Mouse (Mus musculus) forebrain, embryonic 15.5 days (tissue): ENCODE results near the gene Olfr1195. TPM values are rescaled to one million over a fixed set of nuclear protein-coding genes. Genes with fewer than 3 reads are reported as not detected.
"Not testable (repeated sequence)": the region's sequence is repeated elsewhere in the genome, so short reads cannot be mapped to it uniquely, and the experiment has no call there.

ENCODE experiments used
- ATAC-seq: fragments of 200-750 bp; cut with Nextera tagmentation; replicated peaks from 2 replicates; pipeline ENCODE4 v1.8.0; 2017; ENCODE audit warnings: mild to moderate bottlenecking, moderate TSS enrichment, moderate library complexity
- H3K27ac ChIP-seq: fragments of 300-500 bp; sonication (generic); replicated peaks from 2 replicates; pipeline ENCODE4 v1.5.1; 2015; ENCODE audit warnings: mild to moderate bottlenecking, inconsistent platforms
- H3K27me3 ChIP-seq: fragments of 300-500 bp; sonication (generic); 2 replicates; pipeline ENCODE4 v1.6.1; 2015; ENCODE audit warnings: inconsistent platforms
- H3K36me3 ChIP-seq: fragments of 300-500 bp; sonication (generic); 2 replicates; pipeline ENCODE4 v1.6.1; 2015; ENCODE audit warnings: mild to moderate bottlenecking, inconsistent platforms
- H3K4me1 ChIP-seq: fragments of 300-500 bp; sonication (generic); 2 replicates; pipeline ENCODE4 v1.6.1; 2015; ENCODE audit warnings: inconsistent platforms
- H3K4me2 ChIP-seq: fragments of 300-500 bp; sonication (generic); replicated peaks from 2 replicates; pipeline ENCODE4 v1.6.1; 2015; ENCODE audit warnings: mild to moderate bottlenecking, inconsistent platforms
- H3K4me3 ChIP-seq: fragments of 300-500 bp; sonication (generic); 2 replicates; pipeline ENCODE4 v1.5.1; 2015; ENCODE audit warnings: mild to moderate bottlenecking, inconsistent platforms
- H3K9ac ChIP-seq: fragments of 300-500 bp; sonication (generic); replicated peaks from 2 replicates; pipeline ENCODE4 v1.6.1; 2015; ENCODE audit warnings: mild to moderate bottlenecking, inconsistent platforms
- H3K9me3 ChIP-seq: fragments of 300-500 bp; sonication (generic); 2 replicates; pipeline ENCODE4 v1.6.1; 2016; ENCODE audit warnings: inconsistent platforms
- WGBS: fragments of 180-500 bp; shearing (Covaris S2); methylation state at CpG from one replicate; pipeline ENCODE4 v1.1.7; 2015; ENCODE audit warnings: mixed read lengths; 5-methylcytosine and 5-hydroxymethylcytosine counted together
- polyA plus RNA-seq: library from polyadenylated mRNA; unstranded; fragments of >200 nt; fragmentation: Nextera tagmentation; extraction: Ambion mirVana; gene quantifications from 2 replicates; pipeline ENCODE4 v1.2.1, GENCODE M21; 2015

The Olfr1195 gene
- polyA plus RNA-seq = not detected in 2 replicates

GRCm38 (mm10) chr2:88689087-88689486 is at the start of gene Olfr1195:
Gene Olfr1195 (minus strand): TSS chr2:88689187.
- no peak for ATAC-seq
- no peak within 1 kb of the TSS for H3K4me3 ChIP-seq
- no peak within 1 kb of the TSS for H3K4me2 ChIP-seq

DNA sequence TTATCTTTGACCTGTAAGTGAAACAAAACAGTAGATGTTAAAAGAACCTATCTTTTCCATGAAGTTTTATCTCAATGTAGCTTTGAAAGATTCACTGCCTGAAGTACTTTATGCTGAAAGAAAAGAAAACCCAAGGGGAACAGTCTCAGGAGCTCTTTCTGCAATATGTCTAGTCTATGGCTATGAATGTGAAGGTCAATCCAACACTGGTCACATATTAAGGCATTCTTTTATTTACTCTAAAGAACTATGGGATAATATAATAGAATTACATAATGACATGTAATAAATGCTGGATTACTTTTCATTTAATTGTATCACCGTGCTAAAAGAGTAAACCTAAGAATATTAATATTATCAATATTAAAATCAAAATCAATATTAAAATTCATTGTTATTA is 43.3 kb upstream of the Olfr1195 start, which contains the start of gene Olfr1197:
TSS of gene Olfr1197 (minus strand) at position 101 of the 400 bp plus-strand sequence.
- H3K4me2 ChIP-seq = no peak within 1 kb of the TSS
- no peak within 1 kb of the TSS for H3K4me3 ChIP-seq
- H3K27me3 ChIP-seq = no peaks in the 10 kb centered on the region
- WGBS = 78% methylated on average over 1 of the region's 1 CpGs
- H3K36me3 ChIP-seq = no peaks in the 10 kb centered on the region
- H3K4me1 ChIP-seq = no peaks in the 10 kb centered on the region
- H3K9me3 ChIP-seq = no peaks in the 10 kb centered on the region
- H3K9ac ChIP-seq = no peak within 1 kb of the TSS
- H3K27ac ChIP-seq = no peak within 1 kb of the TSS
- ATAC-seq = no peak

More at GRCm38 (mm10) chr2:88689087-88689486, at the start of gene Olfr1195:
- Histone ChIP-seq H3K36me3 (no peaks in the 10 kb centered on the region), H3K9ac (no peak within 1 kb of the TSS), H3K4me1 (no peaks in the 10 kb centered on the region), H3K27me3 (no peaks in the 10 kb centered on the region), H3K27ac (no peak within 1 kb of the TSS), H3K9me3 (no peaks in the 10 kb centered on the region)

DNA sequence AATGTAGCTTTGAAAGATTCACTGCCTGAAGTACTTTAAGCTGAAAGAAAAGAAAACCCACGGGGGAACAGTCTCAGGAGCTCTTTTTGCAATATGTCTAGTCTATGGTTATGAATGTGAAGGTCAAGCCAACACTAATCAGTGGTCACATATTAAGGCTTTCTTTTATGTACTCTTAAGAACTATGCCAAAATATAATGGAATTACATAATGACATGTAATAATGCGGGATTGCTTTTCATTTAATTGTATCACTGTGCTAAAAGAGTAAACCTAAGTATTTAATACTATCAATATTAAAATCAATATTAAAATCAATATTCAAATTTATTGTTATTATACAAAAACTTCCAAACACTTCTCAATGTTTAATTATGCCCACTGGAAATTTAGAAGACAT is 15.5 kb upstream of the Olfr1195 start, which contains the start of gene Olfr1196:
TSS of gene Olfr1196 (minus strand) at position 101 of the 400 bp plus-strand sequence.
- H3K4me2 ChIP-seq = no peak within 1 kb of the TSS
- no peak for ATAC-seq
- H3K36me3 ChIP-seq = no peaks in the 10 kb centered on the region
- 86% methylated on average over 2 of the region's 2 CpGs for WGBS
- H3K4me1 ChIP-seq = no peaks in the 10 kb centered on the region
- no peaks in the 10 kb centered on the region for H3K9me3 ChIP-seq
- H3K27ac ChIP-seq = no peak within 1 kb of the TSS
- no peak within 1 kb of the TSS for H3K4me3 ChIP-seq
- H3K9ac ChIP-seq = no peak within 1 kb of the TSS
- no peaks in the 10 kb centered on the region for H3K27me3 ChIP-seq

GRCm38 (mm10) chr2:88675328-88675727 is 13.7 kb downstream of the Olfr1195 start, which contains the start of gene Olfr1193:
Gene Olfr1193 (plus strand): TSS chr2:88675628.
- H3K9me3 ChIP-seq, H3K4me3 ChIP-seq, ATAC-seq, H3K36me3 ChIP-seq, H3K27me3 ChIP-seq, H3K9ac ChIP-seq, H3K4me2 ChIP-seq, H3K4me1 ChIP-seq, H3K27ac ChIP-seq: not testable (repeated sequence)

- Histone ChIP-seq H3K27me3 (no peaks in the 10 kb centered on the region), H3K9me3 (no peaks in the 10 kb centered on the region), H3K4me1 (no peaks in the 10 kb centered on the region), H3K9ac (no peak within 1 kb of the TSS), H3K4me3 (no peak within 1 kb of the TSS), H3K36me3 (no peaks in the 10 kb centered on the region), H3K27ac (no peak within 1 kb of the TSS), H3K4me2 (no peak within 1 kb of the TSS)
- WGBS = 43% methylated on average over 1 of the region's 1 CpGs
- no peak for ATAC-seq
These were observed 40.8 kb downstream of the Olfr1195 start, which contains the start of gene Olfr1192-ps1 for GRCm38 (mm10) chr2:88648209-88648608. Gene Olfr1192-ps1 (plus strand): TSS chr2:88648509.

DNA sequence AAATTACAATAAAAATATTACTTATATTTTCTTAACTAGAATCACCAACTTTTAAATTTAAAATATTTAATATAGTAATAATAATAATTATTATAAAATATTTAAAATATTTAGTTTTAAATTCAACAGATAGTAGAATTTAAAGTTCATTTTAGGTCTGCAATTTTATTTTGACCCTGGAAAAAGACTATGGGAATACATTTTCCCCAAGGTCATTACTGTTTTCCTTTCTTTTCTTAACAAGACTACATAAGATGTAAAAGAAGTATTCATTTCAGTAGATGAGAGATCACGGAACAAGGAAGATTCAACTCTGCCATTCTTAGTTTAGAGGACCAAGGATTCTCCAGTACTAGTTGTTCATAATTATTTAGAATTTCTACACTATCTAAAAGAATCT is 48.7 kb downstream of the Olfr1195 start, which contains the start of gene Olfr1191-ps1:
TSS of gene Olfr1191-ps1 (plus strand) at position 301 of the 400 bp plus-strand sequence.
- not testable (repeated sequence) for H3K9me3 ChIP-seq, H3K4me1 ChIP-seq, H3K4me2 ChIP-seq, H3K36me3 ChIP-seq, H3K4me3 ChIP-seq, ATAC-seq, H3K27ac ChIP-seq, H3K9ac ChIP-seq, H3K27me3 ChIP-seq
- 89% methylated on average over 1 of the region's 1 CpGs for WGBS

Other genes with a start within 250 kb of the Olfr1195 start
- not detected in 2 replicates for gene Gm13757, start 240.1 kb downstream of the Olfr1195 start, polyA plus RNA-seq
- gene Olfr1183, start 234.3 kb downstream of the Olfr1195 start, polyA plus RNA-seq = not detected in 2 replicates
- gene Olfr1184, start 205.6 kb downstream of the Olfr1195 start, polyA plus RNA-seq = not detected in 2 replicates
- gene Olfr1185-ps1, start 195.9 kb downstream of the Olfr1195 start, polyA plus RNA-seq = not detected in 2 replicates
- gene Olfr1186, start 170.6 kb downstream of the Olfr1195 start, polyA plus RNA-seq = not detected in 2 replicates
- gene Olfr1188, start 132.3 kb downstream of the Olfr1195 start, polyA plus RNA-seq = not detected in 2 replicates
- gene Olfr1189, start 102.7 kb downstream of the Olfr1195 start, polyA plus RNA-seq = not detected in 2 replicates
- gene Olfr1191-ps1, start 48.6 kb downstream of the Olfr1195 start, polyA plus RNA-seq = not detected in 2 replicates
- gene Olfr1192-ps1, start 40.7 kb downstream of the Olfr1195 start, polyA plus RNA-seq = not detected in 2 replicates
- not detected in 2 replicates for gene Olfr1193, start 13.6 kb downstream of the Olfr1195 start, polyA plus RNA-seq
- not detected in 2 replicates for gene Olfr1196, start 15.4 kb upstream of the Olfr1195 start, polyA plus RNA-seq
- not detected in 2 replicates for gene Olfr1197, start 43.2 kb upstream of the Olfr1195 start, polyA plus RNA-seq
- gene Olfr1198, start 62.2 kb upstream of the Olfr1195 start, polyA plus RNA-seq = not detected in 2 replicates
- not detected in 2 replicates for gene Olfr1199, start 71.3 kb upstream of the Olfr1195 start, polyA plus RNA-seq
- gene Olfr1200, start 81.3 kb upstream of the Olfr1195 start, polyA plus RNA-seq = not detected in 2 replicates
- gene Olfr1201, start 103.8 kb upstream of the Olfr1195 start, polyA plus RNA-seq = not detected in 2 replicates
- not detected in 2 replicates for gene Olfr1202, start 125.3 kb upstream of the Olfr1195 start, polyA plus RNA-seq
- not detected in 2 replicates for gene Olfr1205, start 140.6 kb upstream of the Olfr1195 start, polyA plus RNA-seq
- gene Olfr1204, start 160.1 kb upstream of the Olfr1195 start, polyA plus RNA-seq = not detected in 2 replicates
- not detected in 2 replicates for gene Olfr1206, start 174.0 kb upstream of the Olfr1195 start, polyA plus RNA-seq
- gene Olfr1208, start 213.1 kb upstream of the Olfr1195 start, polyA plus RNA-seq = not detected in 2 replicates
- not detected in 2 replicates for gene Olfr1209, start 226.0 kb upstream of the Olfr1195 start, polyA plus RNA-seq
- not detected in 2 replicates for gene Olfr1211, start 248.9 kb upstream of the Olfr1195 start, polyA plus RNA-seq